Mouse (Mus musculus) megakaryocyte-erythroid progenitor cell, adult 5-6 weeks (primary cell): ENCODE data around the gene Clp1. TPM values are rescaled to one million over a fixed set of nuclear protein-coding genes. Genes with fewer than 3 reads are reported as not detected.

ENCODE experiments used
- total RNA-seq, 2 experiments: library from RNA; stranded (forward) in 1 of 2; stranded (reverse) in 1 of 2; fragments of 200-1000, 215-1000 nt in 1 of 2; fragments of >200 nt in 1 of 2; fragmentation: Nextera tagmentation in 1 of 2; gene quantifications; 2 replicates each; pipeline ENCODE4 v1.2.3; 2014 to 2017

Clp1 gene
- total RNA-seq, 2 experiments from 2014 or later = 38.0 to 43.8 TPM

Other genes with a start within 250 kb of the Clp1 start
- 24.2 and 27.2 TPM in 2 replicates for gene Ctnnd1, start 76.6 kb downstream of the Clp1 start, total RNA-seq (2014; fragmentation: Nextera tagmentation)
- 14.9 and 20.1 TPM in 2 replicates for gene Ctnnd1, start 76.6 kb downstream of the Clp1 start, total RNA-seq (2017)
- not detected in 2 replicates for gene Btbd18, start 68.3 kb downstream of the Clp1 start, total RNA-seq (2014; fragmentation: Nextera tagmentation)
- gene Btbd18, start 68.3 kb downstream of the Clp1 start, total RNA-seq (2017) = not detected in 2 replicates
- gene Selenoh, start 56.6 kb downstream of the Clp1 start, total RNA-seq (2014; fragmentation: Nextera tagmentation) = 164 and 169 TPM in 2 replicates
- gene Selenoh, start 56.6 kb downstream of the Clp1 start, total RNA-seq (2017) = 70.6 and 79.2 TPM in 2 replicates
- 0.82 TPM in 1 of 2 replicates, not detected in the other for gene Gm28635, start 49.3 kb downstream of the Clp1 start, total RNA-seq (2014; fragmentation: Nextera tagmentation)
- gene Gm28635, start 49.3 kb downstream of the Clp1 start, total RNA-seq (2017) = not detected in 2 replicates
- 29.3 and 38.1 TPM in 2 replicates for gene Med19, start 48.9 kb downstream of the Clp1 start, total RNA-seq (2014; fragmentation: Nextera tagmentation)
- gene Med19, start 48.9 kb downstream of the Clp1 start, total RNA-seq (2017) = 26.8 and 30.1 TPM in 2 replicates
- 31.8 and 37.7 TPM in 2 replicates for gene Tmx2, start 48.2 kb downstream of the Clp1 start, total RNA-seq (2014; fragmentation: Nextera tagmentation)
- gene Tmx2, start 48.2 kb downstream of the Clp1 start, total RNA-seq (2017) = 37.9 and 48.8 TPM in 2 replicates
- 37.6 and 44.6 TPM in 2 replicates for gene Zdhhc5, start 12.2 kb downstream of the Clp1 start, total RNA-seq (2014; fragmentation: Nextera tagmentation)
- gene Zdhhc5, start 12.2 kb downstream of the Clp1 start, total RNA-seq (2017) = 23.9 and 37.0 TPM in 2 replicates
- gene Ypel4, start 6.7 kb upstream of the Clp1 start, total RNA-seq (2014; fragmentation: Nextera tagmentation) = 0.39 and 1.6 TPM in 2 replicates
- 3.7 TPM in 1 of 2 replicates, not detected in the other for gene Ypel4, start 6.7 kb upstream of the Clp1 start, total RNA-seq (2017)
- gene Gm19426, start 16.3 kb upstream of the Clp1 start, total RNA-seq (2014; fragmentation: Nextera tagmentation) = 0.98 TPM in 1 of 2 replicates, not detected in the other
- gene Gm19426, start 16.3 kb upstream of the Clp1 start, total RNA-seq (2017) = not detected in 2 replicates
- gene Serping1, start 48.1 kb upstream of the Clp1 start, total RNA-seq (2014; fragmentation: Nextera tagmentation) = not detected in 2 replicates
- gene Serping1, start 48.1 kb upstream of the Clp1 start, total RNA-seq (2017) = not detected in 2 replicates
- gene Ube2l6, start 71.5 kb upstream of the Clp1 start, total RNA-seq (2014; fragmentation: Nextera tagmentation) = 37.2 and 56.9 TPM in 2 replicates
- gene Ube2l6, start 71.5 kb upstream of the Clp1 start, total RNA-seq (2017) = 35.3 and 56.3 TPM in 2 replicates
- gene Smtnl1, start 95.3 kb upstream of the Clp1 start, total RNA-seq (2014; fragmentation: Nextera tagmentation) = not detected in 2 replicates
- gene Smtnl1, start 95.3 kb upstream of the Clp1 start, total RNA-seq (2017) = not detected in 2 replicates
- gene Timm10, start 99.6 kb upstream of the Clp1 start, total RNA-seq (2014; fragmentation: Nextera tagmentation) = 91.6 and 94.6 TPM in 2 replicates
- 48.9 and 88.0 TPM in 2 replicates for gene Timm10, start 99.6 kb upstream of the Clp1 start, total RNA-seq (2017)
- 96.3 and 117 TPM in 2 replicates for gene Slc43a1, start 111.5 kb upstream of the Clp1 start, total RNA-seq (2014; fragmentation: Nextera tagmentation)
- 40.1 and 70.3 TPM in 2 replicates for gene Slc43a1, start 111.5 kb upstream of the Clp1 start, total RNA-seq (2017)
- not detected in 2 replicates for gene Rtn4rl2, start 159.4 kb upstream of the Clp1 start, total RNA-seq (2014; fragmentation: Nextera tagmentation)
- gene Rtn4rl2, start 159.4 kb upstream of the Clp1 start, total RNA-seq (2017) = not detected in 2 replicates
- gene Slc43a3, start 209.2 kb upstream of the Clp1 start, total RNA-seq (2014; fragmentation: Nextera tagmentation) = 118 and 137 TPM in 2 replicates
- 65.3 and 108 TPM in 2 replicates for gene Slc43a3, start 209.2 kb upstream of the Clp1 start, total RNA-seq (2017)